Mouse (Mus musculus) left cerebral cortex, postnatal 14 days (tissue): ENCODE measurements at regions not wholly inside any gene's neighbourhood (a gene's known extent, or its start where the extent isn't known, plus 50 kb on each side); places are given as distances from the start of the nearest gene placed in this dataset.

ENCODE experiments used
- DNase-seq, 2 experiments: peaks; one replicate each; pipeline ENCODE4 v3.0.0; 2021 to 2022; ENCODE audit warnings: low spot score in 2 of 2, mixed read lengths in 1 of 2
- intact Hi-C: fragments of 180-260 bp; cut with DNase I; formaldehyde crosslinking; loops from one replicate; pipeline ENCODE4 v1.15.1; 2025

GRCm38 (mm10) chrX:142616189-142616872 lies 64.9 kb upstream of the Tmem164 start:
- DNase-seq = no peak
- intact Hi-C loops = no loop called here

- no peak for DNase-seq
- intact Hi-C loops = no loop called here
These were observed 62.8 kb upstream of the Tmem164 start for GRCm38 (mm10) chrX:142618389-142618788.

- intact Hi-C loops = no loop called here
- DNase-seq = no peak
These were observed 57.8 kb upstream of the Tmem164 start for GRCm38 (mm10) chrX:142623359-142623758.

- intact Hi-C loops = no loop called here
- no peak for DNase-seq
These were observed 57.3 kb upstream of the Tmem164 start for GRCm38 (mm10) chrX:142623882-142624281.
